Mouse (Mus musculus) liver, postnatal 0 days (tissue): ENCODE results near the gene Trim80. TPM values are rescaled to one million over a fixed set of nuclear protein-coding genes. Genes with fewer than 3 reads are reported as not detected.

ENCODE experiments used
- ATAC-seq: fragments of 200-750 bp; cut with Nextera tagmentation; 2 replicates; pipeline ENCODE4 v1.8.0; 2017; ENCODE audit warnings: mild to moderate bottlenecking, moderate library complexity
- DNase-seq: peaks from one replicate; pipeline ENCODE4 v3.0.0-alpha.2; 2016
- H3K27ac ChIP-seq: fragments of 300-500 bp; sonication (generic); 2 replicates; pipeline ENCODE4 v1.5.1; 2014; ENCODE audit warnings: antibody characterized with exemption, moderate library complexity, mild to moderate bottlenecking, low read depth
- H3K27me3 ChIP-seq: fragments of 300-500 bp; sonication (generic); 2 replicates; pipeline ENCODE4 v1.6.1; 2014; ENCODE audit warnings: low read length, control low read depth, mixed read lengths; ENCODE audit not compliant: insufficient read depth
- H3K36me3 ChIP-seq: fragments of 300-500 bp; sonication (generic); replicated peaks from 2 replicates; pipeline ENCODE4 v1.6.1; 2014; ENCODE audit warnings: mild to moderate bottlenecking, control low read depth, low read length, moderate library complexity, mixed read lengths; ENCODE audit not compliant: insufficient read depth
- H3K4me1 ChIP-seq: fragments of 300-500 bp; sonication (generic); 2 replicates; pipeline ENCODE4 v1.6.1; 2014; ENCODE audit warnings: antibody characterized with exemption, mild to moderate bottlenecking, control low read depth; ENCODE audit not compliant: insufficient read depth
- H3K4me2 ChIP-seq: fragments of 300-500 bp; sonication (generic); 2 replicates; pipeline ENCODE4 v1.6.1; 2014; ENCODE audit warnings: low read depth, mild to moderate bottlenecking, low read length, moderate library complexity, mixed read lengths
- H3K4me3 ChIP-seq: fragments of 300-500 bp; sonication (generic); 2 replicates; pipeline ENCODE4 v1.5.1; 2014; ENCODE audit warnings: low read depth, low read length
- H3K9ac ChIP-seq: fragments of 300-500 bp; sonication (generic); replicated peaks from 2 replicates; pipeline ENCODE4 v1.6.1; 2014; ENCODE audit warnings: mild to moderate bottlenecking, moderate library complexity
- H3K9me3 ChIP-seq: fragments of 300-500 bp; sonication (generic); 2 replicates; pipeline ENCODE4 v1.6.1; 2016; ENCODE audit warnings: mild to moderate bottlenecking, control low read depth, low read length, mixed read lengths
- CTCF ChIP-seq: sonication (generic); IDR thresholded peaks from 2 replicates; pipeline ENCODE4 v1.5.1; 2016; ENCODE audit warnings: antibody characterized with exemption, low read depth
- EP300 ChIP-seq: IDR thresholded peaks from 2 replicates; pipeline ENCODE4 v1.6.1; 2016; ENCODE audit warnings: antibody characterized with exemption, low read depth, mild to moderate bottlenecking
- WGBS: fragments of 180-500 bp; shearing (Covaris S2); extraction: QIAGEN DNeasy Blood & Tissue Kit; methylation state at CpG from one replicate; pipeline ENCODE4 v1.1.7; 2014; ENCODE audit not compliant: insufficient replicate concordance; 5-methylcytosine and 5-hydroxymethylcytosine counted together
- polyA plus RNA-seq: library from polyadenylated mRNA; unstranded; fragments of >200 nt; fragmentation: Nextera tagmentation; extraction: Ambion mirVana; gene quantifications from 2 replicates; pipeline ENCODE4 v1.2.1, GENCODE M21; 2015

Trim80 gene
- polyA plus RNA-seq, 1 experiment from 2014 or later = 2.8 TPM

- Histone ChIP-seq H3K4me2 (peak overlapping the region; percentile 36; the same call in 1 of the 2 replicates), H3K27me3 (no peaks in the 10 kb centered on the region), H3K27ac (no peak overlapping the region), H3K4me3 (no peak overlapping the region), H3K9me3 (no peaks in the 10 kb centered on the region), H3K36me3 (no peaks in the 10 kb centered on the region), H3K9ac (no peak overlapping the region), H3K4me1 (peaks cover 10% of the 10 kb centered on the region)
- no peak for ATAC-seq
- TF ChIP-seq EP300 (no peak), CTCF (no peak)
- 70% methylated on average over 11 of the region's 11 CpGs for WGBS
- DNase-seq = no peak
These were observed 23.1 kb downstream of the Trim80 start for GRCm38 (mm10) chr11:115463397-115463796.

- H3K9me3 ChIP-seq = no peaks in the 10 kb centered on the region
- no peak overlapping the region for H3K4me2 ChIP-seq
- H3K4me1 ChIP-seq = peaks cover 10% of the 10 kb centered on the region; the same call in 1 of the 2 replicates
- ATAC-seq = no peak
- H3K9ac ChIP-seq = no peak overlapping the region
- no peaks in the 10 kb centered on the region for H3K36me3 ChIP-seq
- 80% methylated on average over 8 of the region's 8 CpGs for WGBS
- no peaks in the 10 kb centered on the region for H3K27me3 ChIP-seq
- H3K4me3 ChIP-seq = no peak overlapping the region
- no peak for DNase-seq
- no peak overlapping the region for H3K27ac ChIP-seq
- TF ChIP-seq CTCF = no peak
- TF ChIP-seq EP300 = no peak
These were observed 24.5 kb downstream of the Trim80 start for GRCm38 (mm10) chr11:115464851-115465250.

GRCm38 (mm10) chr11:115467217-115467618, 26.9 kb downstream of the Trim80 start:
- no peak overlapping the region for H3K4me3 ChIP-seq
- TF ChIP-seq EP300 (no peak), CTCF (no peak)
- DNase-seq = no peak
- H3K4me2 ChIP-seq = no peak overlapping the region
- no peaks in the 10 kb centered on the region for H3K9me3 ChIP-seq
- 65% methylated on average over 4 of the region's 4 CpGs for WGBS
- H3K27me3 ChIP-seq = no peaks in the 10 kb centered on the region
- H3K9ac ChIP-seq = no peak overlapping the region
- no peak overlapping the region for H3K27ac ChIP-seq
- ATAC-seq = no peak
- H3K36me3 ChIP-seq = no peaks in the 10 kb centered on the region
- H3K4me1 ChIP-seq = peaks cover 5% of the 10 kb centered on the region; the same call in 1 of the 2 replicates

- DNase-seq = no peak
- H3K36me3 ChIP-seq = no peaks in the 10 kb centered on the region
- no peak overlapping the region for H3K4me2 ChIP-seq
- no peak for TF ChIP-seq EP300
- no peak for TF ChIP-seq CTCF
- no peak overlapping the region for H3K27ac ChIP-seq
- no peaks in the 10 kb centered on the region for H3K27me3 ChIP-seq
- H3K9me3 ChIP-seq = no peaks in the 10 kb centered on the region
- H3K9ac ChIP-seq = no peak overlapping the region
- ATAC-seq = no peak
- no peak overlapping the region for H3K4me3 ChIP-seq
- peaks cover 28% of the 10 kb centered on the region for H3K4me1 ChIP-seq
- 81% methylated on average over 7 of the region's 7 CpGs for WGBS
These were observed 31.8 kb downstream of the Trim80 start for GRCm38 (mm10) chr11:115472183-115472582.

GRCm38 (mm10) chr11:115473626-115474275, 33.4 kb downstream of the Trim80 start:
- peak overlapping the region; percentile 79 for H3K27ac ChIP-seq
- TF ChIP-seq CTCF (peak; percentile 99), EP300 (peak; percentile 78)
- no peaks in the 10 kb centered on the region for H3K9me3 ChIP-seq
- ATAC-seq (peak; percentile 37), DNase-seq (peak; percentile 94)
- H3K4me2 ChIP-seq = peak overlapping the region; percentile 26; the same call in 1 of the 2 replicates
- H3K9ac ChIP-seq = no peak overlapping the region
- whole genome bisulfite sequencing = 20% methylated on average over 15 of the region's 15 CpGs
- no peak overlapping the region for H3K4me3 ChIP-seq
- peaks cover 30% of the 10 kb centered on the region for H3K4me1 ChIP-seq
- no peaks in the 10 kb centered on the region for H3K27me3 ChIP-seq
- no peaks in the 10 kb centered on the region for H3K36me3 ChIP-seq

GRCm38 (mm10) chr11:115475025-115475757, 34.8 kb downstream of the Trim80 start, which contains the start of gene Armc7:
Gene Armc7 (plus strand): TSS chr11:115475667.
- peak; percentile 7 for TF ChIP-seq EP300
- TF ChIP-seq CTCF = no peak
- Histone ChIP-seq H3K4me1 (peaks cover 30% of the 10 kb centered on the region), H3K9ac (peak within 1 kb of the TSS; percentile 74), H3K27me3 (no peaks in the 10 kb centered on the region), H3K4me2 (peak within 1 kb of the TSS; percentile 84), H3K4me3 (peak within 1 kb of the TSS; percentile 69), H3K36me3 (no peaks in the 10 kb centered on the region; the same call in none of the 2 replicates), H3K9me3 (no peaks in the 10 kb centered on the region), H3K27ac (peak within 1 kb of the TSS; percentile 74)
- ATAC-seq (peak; percentile 96), DNase-seq (peak; percentile 95)
- WGBS = 2% methylated on average over 26 of the region's 26 CpGs
